Mouse (Mus musculus) forebrain, embryonic 16.5 days (tissue): Measurements from ENCODE around the gene Gata3. TPM values are rescaled to one million over a fixed set of nuclear protein-coding genes. Genes with fewer than 3 reads are reported as not detected.
A peak's percentile ranks its signal among the peaks of the same experiment; 100 is the strongest.

Experiments used
- ATAC-seq: fragments of 200-750 bp; cut with Nextera tagmentation; 2 replicates; pipeline ENCODE4 v1.8.0; 2017; ENCODE audit warnings: mild to moderate bottlenecking, moderate library complexity
- H3K27ac ChIP-seq: fragments of 300-500 bp; sonication (generic); 2 replicates; pipeline ENCODE4 v1.5.1; 2014; ENCODE audit warnings: low read length, control low read depth
- H3K27me3 ChIP-seq: fragments of 300-500 bp; sonication (generic); replicated peaks from 2 replicates; pipeline ENCODE4 v1.6.1; 2014; ENCODE audit warnings: low read length; ENCODE audit not compliant: control insufficient read depth, insufficient read depth
- H3K36me3 ChIP-seq: fragments of 300-500 bp; sonication (generic); 2 replicates; pipeline ENCODE4 v1.6.1; 2014; ENCODE audit not compliant: control insufficient read depth, insufficient read depth
- H3K4me1 ChIP-seq: fragments of 300-500 bp; sonication (generic); replicated peaks from 2 replicates; pipeline ENCODE4 v1.6.1; 2014; ENCODE audit warnings: low read length; ENCODE audit not compliant: control insufficient read depth, insufficient read depth
- H3K4me2 ChIP-seq: fragments of 300-500 bp; sonication (generic); 2 replicates; pipeline ENCODE4 v1.6.1; 2014; ENCODE audit warnings: mild to moderate bottlenecking, low read length, control low read depth
- H3K4me3 ChIP-seq: fragments of 300-500 bp; sonication (generic); replicated peaks from 2 replicates; pipeline ENCODE4 v1.5.1; 2014; ENCODE audit warnings: mild to moderate bottlenecking, low read length, control low read depth
- H3K9ac ChIP-seq: fragments of 300-500 bp; sonication (generic); replicated peaks from 2 replicates; pipeline ENCODE4 v1.6.1; 2014; ENCODE audit warnings: low read depth, low read length, control low read depth
- H3K9me3 ChIP-seq: fragments of 300-500 bp; sonication (generic); 2 replicates; pipeline ENCODE4 v1.6.1; 2016; ENCODE audit warnings: low read length; ENCODE audit not compliant: control insufficient read depth
- WGBS: fragments of 180-500 bp; shearing (Covaris S2); extraction: QIAGEN DNeasy Blood & Tissue Kit; methylation state at CpG from one replicate; pipeline ENCODE4 v1.1.7; 2014; 5-methylcytosine and 5-hydroxymethylcytosine counted together
- polyA plus RNA-seq: library from polyadenylated mRNA; unstranded; fragments of >200 nt; fragmentation: Nextera tagmentation; extraction: Ambion mirVana; gene quantifications from 2 replicates; pipeline ENCODE4 v1.2.1, GENCODE M21; 2015

Gene Gata3
- 0.42 and 2.2 TPM in 2 replicates for polyA plus RNA-seq

GRCm38 (mm10) chr2:9889651-9890183, at the start of gene Gata3:
Gene Gata3, minus strand, starts transcription at chr2:9890034.
- no peak for ATAC-seq
- no peak within 1 kb of the TSS for H3K9ac ChIP-seq
- no peak within 1 kb of the TSS for H3K27ac ChIP-seq
- WGBS: 1% methylated on average over 23 of the region's 23 CpGs
- H3K4me1 ChIP-seq: peaks cover 7% of the 10 kb centered on the region
- H3K27me3 ChIP-seq: peaks cover 68% of the 10 kb centered on the region
- H3K36me3 ChIP-seq: no peaks in the 10 kb centered on the region
- H3K4me3 ChIP-seq: no peak within 1 kb of the TSS
- H3K4me2 ChIP-seq: no peak within 1 kb of the TSS
- H3K9me3 ChIP-seq: no peaks in the 10 kb centered on the region

DNA sequence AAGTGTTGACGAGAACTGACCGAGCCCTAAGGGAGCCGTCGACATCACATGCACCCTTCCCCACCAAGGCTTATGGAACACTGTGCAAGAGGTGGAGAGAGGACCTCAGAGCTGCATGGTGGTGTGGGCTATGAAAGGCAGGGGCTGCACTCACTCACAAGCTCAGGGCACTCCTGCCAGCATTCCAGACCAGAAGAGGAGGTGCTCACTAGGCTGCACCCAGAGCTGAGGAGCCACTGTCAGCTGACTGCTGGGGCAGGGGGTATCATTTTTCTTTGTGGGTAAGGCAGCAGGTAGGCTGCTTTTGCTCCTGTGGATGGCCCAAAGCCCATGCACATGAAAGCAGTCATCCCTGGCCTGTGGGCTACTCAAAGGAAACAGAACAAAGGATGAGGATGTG, 49.4 kb upstream of the Gata3 start:
- 98% methylated on average over 4 of the region's 4 CpGs for WGBS
- H3K4me3 ChIP-seq: no peak overlapping the region

GRCm38 (mm10) chr2:9935965-9936364, 46.1 kb upstream of the Gata3 start:
- H3K4me3 ChIP-seq: no peak overlapping the region
- H3K9ac ChIP-seq: no peak overlapping the region
- H3K4me1 ChIP-seq: no peaks in the 10 kb centered on the region
- H3K9me3 ChIP-seq: no peaks in the 10 kb centered on the region
- no peak for ATAC-seq
- no peaks in the 10 kb centered on the region for H3K36me3 ChIP-seq
- no peaks in the 10 kb centered on the region for H3K27me3 ChIP-seq
- H3K4me2 ChIP-seq: no peak overlapping the region
- WGBS: 17% methylated on average over 1 of the region's 1 CpGs
- no peak overlapping the region for H3K27ac ChIP-seq

More for the DNA sequence above, 49.4 kb upstream of the Gata3 start:
- Histone ChIP-seq H3K4me2 (no peak overlapping the region), H3K36me3 (no peaks in the 10 kb centered on the region), H3K27ac (no peak overlapping the region), H3K9me3 (no peaks in the 10 kb centered on the region), H3K9ac (no peak overlapping the region), H3K4me1 (no peaks in the 10 kb centered on the region), H3K27me3 (no peaks in the 10 kb centered on the region)
- no peak for ATAC-seq

- H3K27me3 ChIP-seq: no peaks in the 10 kb centered on the region
- H3K4me2 ChIP-seq: no peak overlapping the region
- H3K9me3 ChIP-seq: no peaks in the 10 kb centered on the region
- peak; percentile 45 for ATAC-seq
- no peak overlapping the region for H3K9ac ChIP-seq
- no peak overlapping the region for H3K27ac ChIP-seq
- H3K4me3 ChIP-seq: no peak overlapping the region
- no peaks in the 10 kb centered on the region for H3K36me3 ChIP-seq
- peaks cover 11% of the 10 kb centered on the region for H3K4me1 ChIP-seq
- WGBS: 43% methylated on average over 4 of the region's 4 CpGs
Measured at GRCm38 (mm10) chr2:9926905-9927283, 37.1 kb upstream of the Gata3 start.

DNA sequence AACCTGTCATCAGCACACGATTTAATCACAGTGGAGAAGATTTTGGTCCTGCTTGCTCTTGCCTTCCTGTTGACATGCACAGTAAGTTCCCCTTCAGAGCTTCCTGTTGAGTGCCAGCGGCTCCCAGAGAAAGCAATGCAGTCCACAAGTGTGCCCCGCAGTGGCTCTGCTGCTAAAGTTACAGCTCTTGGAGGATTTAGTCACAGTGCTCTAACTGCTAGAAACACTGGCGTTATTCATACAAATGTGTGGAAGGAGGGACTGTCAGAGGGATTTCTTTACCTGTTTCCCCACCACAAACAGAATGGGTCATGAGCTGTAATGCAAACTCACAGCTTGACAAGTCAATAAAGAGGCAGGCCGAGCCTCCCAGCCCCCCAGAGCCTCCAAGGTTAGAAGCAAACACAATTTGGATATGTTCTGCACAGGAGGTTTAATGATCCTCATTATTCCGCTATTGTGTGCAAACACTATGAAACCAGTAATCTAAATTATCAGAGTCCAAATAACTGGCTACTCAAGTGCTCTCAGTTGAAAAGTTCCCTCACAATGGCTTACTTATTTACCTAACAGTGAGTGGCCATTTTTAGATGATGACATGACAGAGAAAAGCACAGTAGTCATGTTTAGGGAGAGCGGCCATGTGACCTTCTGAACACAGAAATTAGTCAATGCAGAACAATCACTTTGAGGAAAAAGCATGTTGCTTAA, 36.5 kb upstream of the Gata3 start:
- H3K9ac ChIP-seq: no peak overlapping the region
- ATAC-seq: peak; percentile 72
- whole genome bisulfite sequencing: 14% methylated on average over 7 of the region's 7 CpGs
- H3K4me2 ChIP-seq: no peak overlapping the region
- H3K4me1 ChIP-seq: peaks cover 11% of the 10 kb centered on the region
- H3K36me3 ChIP-seq: no peaks in the 10 kb centered on the region
- H3K27ac ChIP-seq: no peak overlapping the region
- no peak overlapping the region for H3K4me3 ChIP-seq
- H3K27me3 ChIP-seq: no peaks in the 10 kb centered on the region
- no peaks in the 10 kb centered on the region for H3K9me3 ChIP-seq

- ATAC-seq: no peak
- Histone ChIP-seq H3K27me3 (no peaks in the 10 kb centered on the region), H3K9me3 (no peaks in the 10 kb centered on the region), H3K4me1 (no peaks in the 10 kb centered on the region), H3K27ac (no peak overlapping the region), H3K4me3 (no peak overlapping the region), H3K36me3 (0 out of 2 replicates have a peak, but pooled peaks cover 5% of the 10 kb centered on the region), H3K4me2 (no peak overlapping the region), H3K9ac (no peak overlapping the region)
- 95% methylated on average over 17 of the region's 17 CpGs for WGBS
Measured at GRCm38 (mm10) chr2:9918691-9919471, 29.0 kb upstream of the Gata3 start.

DNA sequence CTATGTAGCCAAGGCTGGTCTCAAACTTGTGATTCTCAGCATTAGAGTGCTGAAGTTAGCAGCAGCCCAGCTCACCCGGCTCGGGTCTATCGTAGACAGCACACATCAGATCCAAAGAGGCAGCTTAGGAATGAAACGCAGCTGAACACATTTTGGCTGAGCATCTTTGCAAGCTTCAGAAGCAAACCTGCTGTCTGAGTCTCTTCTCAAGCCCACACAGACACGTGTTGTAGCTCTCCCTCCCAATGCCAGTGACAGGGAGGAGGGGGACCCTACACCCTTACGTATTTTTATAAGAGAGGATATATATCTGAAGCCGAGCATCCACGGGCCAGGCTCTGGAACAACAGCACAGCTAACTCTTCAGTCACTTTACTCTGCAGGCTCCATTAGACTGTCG, 27.8 kb upstream of the Gata3 start:
- Histone ChIP-seq H3K27ac (no peak overlapping the region), H3K36me3 (0 out of 2 replicates have a peak, but pooled peaks cover 5% of the 10 kb centered on the region), H3K9me3 (no peaks in the 10 kb centered on the region), H3K4me2 (no peak overlapping the region), H3K9ac (no peak overlapping the region), H3K4me3 (no peak overlapping the region), H3K27me3 (no peaks in the 10 kb centered on the region), H3K4me1 (no peaks in the 10 kb centered on the region)
- no peak for ATAC-seq
- WGBS: 93% methylated on average over 9 of the region's 9 CpGs

DNA sequence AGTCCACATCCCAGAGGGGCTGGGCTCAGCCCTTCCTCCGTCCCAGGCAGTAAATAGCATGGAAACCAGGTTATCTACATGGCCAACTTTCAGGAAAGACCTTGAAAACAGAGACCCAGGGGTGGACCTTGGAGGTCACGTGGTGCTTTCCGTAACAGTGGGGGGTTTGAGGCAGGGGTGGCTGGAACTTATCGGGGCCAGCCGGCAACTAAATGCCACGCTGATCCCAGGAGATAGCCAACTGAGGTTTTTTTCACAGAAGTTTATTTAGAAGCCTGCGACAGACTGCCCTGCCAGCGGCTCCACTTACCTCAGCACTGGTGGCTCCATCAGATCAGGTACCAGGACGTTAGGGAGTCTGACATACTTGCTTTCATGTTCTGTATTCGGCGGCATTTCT, 16.2 kb upstream of the Gata3 start:
- Histone ChIP-seq H3K4me1 (no peaks in the 10 kb centered on the region), H3K4me2 (no peak overlapping the region), H3K36me3 (no peaks in the 10 kb centered on the region), H3K27ac (no peak overlapping the region), H3K9me3 (no peaks in the 10 kb centered on the region), H3K27me3 (peaks cover 3% of the 10 kb centered on the region; the same call in 1 of the 2 replicates), H3K9ac (no peak overlapping the region), H3K4me3 (no peak overlapping the region)
- 8% methylated on average over 11 of the region's 11 CpGs for WGBS
- no peak for ATAC-seq

DNA sequence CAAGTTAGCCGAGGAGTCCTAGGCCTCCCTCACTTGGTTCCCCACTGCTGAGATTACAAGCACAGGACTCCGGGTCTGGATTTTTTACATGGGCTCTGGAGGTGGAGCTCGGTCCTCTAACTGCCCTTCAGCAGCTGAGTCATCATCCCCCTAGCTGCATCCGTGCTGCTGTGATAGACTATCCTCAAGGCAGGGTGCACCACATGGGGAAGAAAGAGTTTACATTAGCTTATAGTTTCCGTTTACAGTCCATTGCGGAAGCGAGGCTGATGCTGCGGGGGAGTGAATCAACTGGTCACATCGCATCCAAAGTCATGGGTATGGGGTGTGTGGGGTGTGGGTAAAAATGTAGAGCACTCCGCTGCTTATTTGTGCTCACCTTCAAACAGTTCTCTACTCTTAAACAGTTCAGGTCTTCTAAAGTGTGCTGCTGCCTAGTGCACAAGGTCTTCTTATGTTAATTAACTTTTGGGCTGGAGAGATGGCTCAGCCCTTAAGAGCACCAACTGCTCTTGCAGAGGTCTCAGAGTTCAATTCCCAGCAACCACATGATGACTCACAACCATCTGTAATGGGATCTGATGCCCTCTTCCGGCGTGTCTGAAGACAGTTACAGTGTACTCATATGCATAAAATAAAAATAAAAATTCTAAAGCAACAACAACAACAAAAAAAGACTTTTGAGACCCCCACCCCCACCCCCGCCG, 14.2 kb upstream of the Gata3 start:
- Histone ChIP-seq H3K27me3 (peaks cover 10% of the 10 kb centered on the region), H3K4me3 (no peak overlapping the region), H3K9ac (no peak overlapping the region), H3K36me3 (no peaks in the 10 kb centered on the region), H3K27ac (no peak overlapping the region), H3K4me2 (no peak overlapping the region), H3K4me1 (no peaks in the 10 kb centered on the region), H3K9me3 (no peaks in the 10 kb centered on the region)
- ATAC-seq: no peak
- 70% methylated on average over 14 of the region's 14 CpGs for WGBS
